Mouse (Mus musculus): ENCODE measurements around the gene Ccnt2. TPM values are rescaled to one million over a fixed set of nuclear protein-coding genes. Genes with fewer than 3 reads are reported as not detected.
A peak's percentile ranks its signal among the peaks of the same experiment; 100 is the strongest.
"Not testable (repeated sequence)": the region's sequence is repeated elsewhere in the genome, so short reads cannot be mapped to it uniquely, and the experiment has no call there.

The Ccnt2 gene
- polyA plus RNA-seq, 1 experiment = 53.9 TPM

GRCm38 (mm10) chr1:127755806-127756205 lies 18.2 kb upstream of the Ccnt2 start:
- no peak for DNase-seq
- WGBS = 86% methylated on average over 4 of the region's 4 CpGs
- Histone ChIP-seq H3K4me3 (replicated peaks; ENCODE audit: insufficient read depth, low read depth, low read length) (no peak overlapping the region), H3K4me1 (ENCODE audit: control insufficient read depth, insufficient read depth, low read length) (no peaks in the 10 kb centered on the region), H3K27ac (ENCODE audit: insufficient read depth, low read length) (no peak overlapping the region), H3K27me3 (ENCODE audit: control insufficient read depth, insufficient read depth, low read length) (no peaks in the 10 kb centered on the region)
- TF ChIP-seq CTCF (IDR thresholded peaks at IDR 0.05; ENCODE audit: borderline replicate concordance, insufficient read depth, low read depth, low read length) (no peak), POLR2A (IDR thresholded peaks at IDR 0.05; ENCODE audit: borderline replicate concordance, insufficient read depth, low read length) (no peak)

- Histone ChIP-seq H3K27ac (ENCODE audit: insufficient read depth, low read length) (no peak overlapping the region), H3K27me3 (ENCODE audit: control insufficient read depth, insufficient read depth, low read length) (no peaks in the 10 kb centered on the region), H3K4me1 (ENCODE audit: control insufficient read depth, insufficient read depth, low read length) (no peaks in the 10 kb centered on the region), H3K4me3 (replicated peaks; ENCODE audit: insufficient read depth, low read depth, low read length) (no peak overlapping the region)
- no peak for TF ChIP-seq POLR2A (IDR thresholded peaks at IDR 0.05; ENCODE audit: borderline replicate concordance, insufficient read depth, low read length)
- TF ChIP-seq CTCF (IDR thresholded peaks at IDR 0.05; ENCODE audit: borderline replicate concordance, insufficient read depth, low read depth, low read length) = no peak
- 82% methylated on average over 5 of the region's 5 CpGs for WGBS
- DNase-seq = no peak
Measured at GRCm38 (mm10) chr1:127756331-127757163, 17.4 kb upstream of the Ccnt2 start.

GRCm38 (mm10) chr1:127757164-127757545 lies 16.8 kb upstream of the Ccnt2 start:
- H3K4me3 ChIP-seq (replicated peaks; ENCODE audit: insufficient read depth, low read depth, low read length); H3K27me3 ChIP-seq (ENCODE audit: control insufficient read depth, insufficient read depth, low read length); H3K4me1 ChIP-seq (ENCODE audit: control insufficient read depth, insufficient read depth, low read length); DNase-seq; H3K27ac ChIP-seq (ENCODE audit: insufficient read depth, low read length): not testable (repeated sequence)
- 97% methylated on average over 3 of the region's 3 CpGs for WGBS

GRCm38 (mm10) chr1:127765468-127765867 lies 8.5 kb upstream of the Ccnt2 start:
- TF ChIP-seq POLR2A (IDR thresholded peaks at IDR 0.05; ENCODE audit: borderline replicate concordance, insufficient read depth, low read length) = no peak
- TF ChIP-seq CTCF (IDR thresholded peaks at IDR 0.05; ENCODE audit: borderline replicate concordance, insufficient read depth, low read depth, low read length) = peak; percentile 29; the same call in 1 of the 2 replicates
- WGBS = 60% methylated on average over 2 of the region's 2 CpGs
- H3K4me3 ChIP-seq (replicated peaks; ENCODE audit: insufficient read depth, low read depth, low read length) = no peak overlapping the region
- H3K27me3 ChIP-seq (ENCODE audit: control insufficient read depth, insufficient read depth, low read length) = no peaks in the 10 kb centered on the region
- no peaks in the 10 kb centered on the region for H3K4me1 ChIP-seq (ENCODE audit: control insufficient read depth, insufficient read depth, low read length)
- no peak for DNase-seq
- H3K27ac ChIP-seq (ENCODE audit: insufficient read depth, low read length) = no peak overlapping the region

GRCm38 (mm10) chr1:127766741-127767140 lies 7.2 kb upstream of the Ccnt2 start:
- H3K27me3 ChIP-seq (ENCODE audit: control insufficient read depth, insufficient read depth, low read length) = no peaks in the 10 kb centered on the region
- no peak for TF ChIP-seq CTCF (IDR thresholded peaks at IDR 0.05; ENCODE audit: borderline replicate concordance, insufficient read depth, low read depth, low read length)
- TF ChIP-seq POLR2A (IDR thresholded peaks at IDR 0.05; ENCODE audit: borderline replicate concordance, insufficient read depth, low read length) = no peak
- no peaks in the 10 kb centered on the region for H3K4me1 ChIP-seq (ENCODE audit: control insufficient read depth, insufficient read depth, low read length)
- no peak for DNase-seq
- WGBS = 84% methylated on average over 2 of the region's 2 CpGs
- no peak overlapping the region for H3K27ac ChIP-seq (ENCODE audit: insufficient read depth, low read length)
- no peak overlapping the region for H3K4me3 ChIP-seq (replicated peaks; ENCODE audit: insufficient read depth, low read depth, low read length)

GRCm38 (mm10) chr1:127773198-127773802 lies 664 bp upstream of the Ccnt2 start:
- H3K4me1 ChIP-seq (ENCODE audit: control insufficient read depth, insufficient read depth, low read length) = no peaks in the 10 kb centered on the region; the same call in 1 of the 2 replicates
- no peak for DNase-seq
- peak overlapping the region; percentile 50; the same call in 1 of the 2 replicates for H3K27ac ChIP-seq (ENCODE audit: insufficient read depth, low read length)
- 2% methylated on average over 14 of the region's 14 CpGs for whole genome bisulfite sequencing
- H3K4me3 ChIP-seq (replicated peaks; ENCODE audit: insufficient read depth, low read depth, low read length) = peak overlapping the region; percentile 62
- H3K27me3 ChIP-seq (ENCODE audit: control insufficient read depth, insufficient read depth, low read length) = no peaks in the 10 kb centered on the region
- TF ChIP-seq POLR2A (IDR thresholded peaks at IDR 0.05; ENCODE audit: borderline replicate concordance, insufficient read depth, low read length) (no peak), CTCF (IDR thresholded peaks at IDR 0.05; ENCODE audit: borderline replicate concordance, insufficient read depth, low read depth, low read length) (no peak)

- DNase-seq = no peak
- TF ChIP-seq POLR2A (IDR thresholded peaks at IDR 0.05; ENCODE audit: borderline replicate concordance, insufficient read depth, low read length) (no peak), CTCF (IDR thresholded peaks at IDR 0.05; ENCODE audit: borderline replicate concordance, insufficient read depth, low read depth, low read length) (no peak)
- peak overlapping the region; percentile 80 for H3K27ac ChIP-seq (ENCODE audit: insufficient read depth, low read length)
- H3K4me3 ChIP-seq (replicated peaks; ENCODE audit: insufficient read depth, low read depth, low read length) = peak overlapping the region; percentile 93
- under 1% methylated on average over 31 of the region's 31 CpGs for WGBS
- no peaks in the 10 kb centered on the region for H3K27me3 ChIP-seq (ENCODE audit: control insufficient read depth, insufficient read depth, low read length)
- no peaks in the 10 kb centered on the region; the same call in 1 of the 2 replicates for H3K4me1 ChIP-seq (ENCODE audit: control insufficient read depth, insufficient read depth, low read length)
Measured at GRCm38 (mm10) chr1:127774501-127774880, 527 bp downstream of the Ccnt2 start.

- no peak for DNase-seq
- Histone ChIP-seq H3K27ac (ENCODE audit: insufficient read depth, low read length) (no peak overlapping the region), H3K27me3 (ENCODE audit: control insufficient read depth, insufficient read depth, low read length) (no peaks in the 10 kb centered on the region), H3K4me1 (ENCODE audit: control insufficient read depth, insufficient read depth, low read length) (no peaks in the 10 kb centered on the region; the same call in 1 of the 2 replicates), H3K4me3 (replicated peaks; ENCODE audit: insufficient read depth, low read depth, low read length) (peak overlapping the region; percentile 93)
- TF ChIP-seq POLR2A (IDR thresholded peaks at IDR 0.05; ENCODE audit: borderline replicate concordance, insufficient read depth, low read length) = no peak
- TF ChIP-seq CTCF (IDR thresholded peaks at IDR 0.05; ENCODE audit: borderline replicate concordance, insufficient read depth, low read depth, low read length) = no peak
- WGBS = 12% methylated on average over 10 of the region's 10 CpGs
Measured at GRCm38 (mm10) chr1:127775206-127775720, 1.3 kb downstream of the Ccnt2 start.

Data from cerebellum, adult 2 months (tissue).